Mouse (Mus musculus) testis, postnatal 14 days (tissue): Measurements from ENCODE around the gene Prodh2.

ENCODE experiments used
- DNase-seq: peaks from one replicate; pipeline ENCODE4 v3.0.0; 2021; ENCODE audit warnings: low spot score

The Prodh2 gene

GRCm38 (mm10) chr7:30493401-30493931, at the start of gene Prodh2:
Prodh2 (plus strand) TSS chr7:30493622.
- DNase-seq, result no peak

DNA sequence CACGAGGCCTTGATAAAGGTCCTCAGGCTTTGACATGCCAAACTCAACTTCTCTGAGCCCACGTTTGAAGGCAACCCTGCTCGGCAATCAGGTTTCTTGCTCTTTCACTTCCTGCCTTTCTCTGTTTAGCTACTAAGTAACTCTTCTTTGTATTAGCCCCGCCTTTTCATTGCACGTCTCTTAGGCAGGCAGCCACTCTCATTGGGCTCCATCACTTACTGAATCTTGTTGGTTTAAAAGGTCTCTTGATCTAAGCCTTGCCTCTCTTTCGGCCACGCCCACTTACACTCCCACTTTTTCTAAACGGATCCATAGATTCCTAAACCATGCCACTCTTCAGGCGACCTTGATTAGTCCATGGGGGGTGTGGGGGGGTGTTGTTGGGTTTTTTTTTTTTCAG, 49.7 kb upstream of the Prodh2 start:
- DNase-seq, result no peak

GRCm38 (mm10) chr7:30444154-30444970, 49.1 kb upstream of the Prodh2 start:
- DNase-seq, result peak; percentile 62

DNA sequence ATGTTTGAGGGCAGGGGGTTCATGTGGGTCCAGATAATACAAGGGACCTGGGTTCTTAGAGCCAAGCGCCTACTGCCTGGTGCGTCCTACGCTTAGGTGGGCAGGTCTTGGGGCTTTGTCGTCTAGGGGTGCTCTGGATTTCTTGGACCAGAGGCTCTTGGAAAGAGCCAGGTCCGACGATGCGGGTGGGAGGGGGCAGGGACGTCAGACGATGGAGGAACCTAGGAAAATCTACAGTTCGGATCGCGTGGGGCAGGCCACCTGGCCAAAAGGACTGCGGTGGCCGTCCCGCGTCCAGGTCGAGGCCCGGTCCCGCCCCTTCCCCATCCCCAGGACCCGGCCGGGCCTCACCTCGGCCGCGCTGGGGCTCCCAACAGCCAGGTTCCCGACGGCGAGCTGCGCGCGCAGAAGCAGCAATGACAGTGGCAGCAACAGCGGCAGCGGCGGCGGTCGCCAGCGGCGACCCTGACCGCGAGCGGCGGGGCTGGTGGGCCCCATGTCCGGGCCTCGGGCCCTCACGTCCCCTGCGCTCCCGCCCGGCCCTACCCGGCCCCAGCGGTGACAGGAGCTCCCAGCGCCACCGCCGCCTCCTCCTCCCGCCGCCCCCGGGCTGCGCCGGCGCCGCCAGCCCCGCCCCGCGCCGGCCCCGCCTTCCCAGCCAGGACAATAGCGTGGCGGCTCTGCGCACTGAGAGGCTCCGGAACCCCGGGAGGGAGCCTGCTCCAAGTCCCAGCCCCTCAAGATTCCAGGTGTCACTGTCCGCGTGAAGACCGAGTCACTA, 48.3 kb upstream of the Prodh2 start, which contains the start of gene Aplp1:
Aplp1 (minus strand) TSS at position 565 of the 781 bp plus-strand sequence.
- DNase-seq, result no peak

DNA sequence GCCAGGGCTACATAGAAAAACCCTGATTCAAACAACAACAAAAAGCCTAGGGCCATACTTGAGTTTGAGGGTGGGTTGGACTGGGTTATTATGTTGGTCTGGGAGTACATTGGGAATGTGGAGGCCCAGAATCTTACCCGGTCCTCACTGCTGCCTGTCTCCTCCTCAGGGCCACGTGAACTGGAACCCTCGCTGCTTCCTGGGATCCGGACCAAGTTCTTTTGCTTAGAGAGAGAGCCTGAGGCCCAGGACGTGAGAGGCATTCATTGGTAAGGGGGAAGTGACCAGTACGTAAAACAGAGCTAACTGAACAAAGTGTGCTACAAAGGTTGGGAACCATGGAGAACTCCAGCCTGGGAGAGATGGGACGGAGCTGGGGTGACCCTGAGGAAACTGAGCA, 43.2 kb upstream of the Prodh2 start:
- DNase-seq, result no peak

GRCm38 (mm10) chr7:30453327-30453726, 40.1 kb upstream of the Prodh2 start:
- no peak for DNase-seq

DNA sequence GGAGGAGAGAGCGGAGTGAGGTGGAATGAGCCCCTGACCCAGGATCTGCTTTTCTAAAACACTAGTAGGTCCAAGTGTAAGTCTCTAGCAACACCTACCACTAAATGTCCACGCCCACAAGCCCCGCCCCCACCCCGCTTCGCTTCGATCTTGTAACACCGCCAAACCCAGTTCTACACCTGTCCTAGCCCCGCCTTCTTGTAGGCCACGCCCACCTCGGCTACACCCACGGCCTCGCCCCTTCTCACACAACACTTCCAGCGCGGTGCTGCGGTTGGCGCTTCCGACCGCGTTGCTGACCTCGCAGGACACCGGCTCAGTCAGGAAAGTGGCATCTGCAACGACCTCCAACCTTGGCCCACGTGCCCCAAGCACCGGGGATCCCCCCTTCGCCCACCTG, 39.7 kb upstream of the Prodh2 start:
- DNase-seq, result no peak

DNA sequence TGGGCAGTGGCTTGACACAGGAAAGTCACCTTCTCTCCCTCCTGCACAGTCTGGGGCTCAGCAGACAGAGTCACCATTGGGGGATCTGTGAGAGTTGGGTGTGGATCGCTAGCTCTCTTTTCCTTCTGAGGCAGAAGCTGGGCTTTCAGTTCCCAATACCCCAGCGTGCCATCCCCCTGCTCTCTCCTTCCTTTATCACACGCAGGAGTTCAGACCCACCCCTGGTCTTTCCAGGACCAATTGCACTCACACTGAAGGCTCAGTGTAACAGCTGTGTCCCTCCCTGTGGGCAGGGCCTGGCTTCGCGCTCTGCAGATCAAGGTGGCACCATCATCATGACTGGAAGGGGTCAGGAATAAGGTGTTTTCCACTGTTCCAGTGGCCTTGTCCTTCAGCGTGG, 39.2 kb upstream of the Prodh2 start:
- no peak for DNase-seq

DNA sequence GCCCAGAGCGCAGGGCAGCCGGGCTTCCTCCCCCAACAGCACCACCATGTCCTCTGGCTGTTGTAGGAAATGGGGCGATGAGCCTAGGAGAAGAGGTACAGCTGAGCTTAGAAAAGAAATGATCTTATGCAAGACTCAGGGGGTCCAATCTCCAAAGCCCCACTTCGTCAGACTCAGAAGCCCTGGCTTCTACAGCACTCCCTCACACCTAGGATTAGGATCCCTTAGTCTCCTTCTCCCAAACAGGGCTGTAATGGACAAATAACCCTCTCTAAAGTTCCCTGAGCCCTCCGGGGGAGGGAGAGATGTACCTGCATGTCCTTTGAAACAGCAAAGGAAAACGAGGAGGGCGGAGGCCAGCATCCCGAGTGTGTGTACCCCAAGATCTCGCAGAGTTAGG, 36.9 kb upstream of the Prodh2 start:
- no peak for DNase-seq

- no peak for DNase-seq
Measured at GRCm38 (mm10) chr7:30456911-30457628, 36.4 kb upstream of the Prodh2 start.

DNA sequence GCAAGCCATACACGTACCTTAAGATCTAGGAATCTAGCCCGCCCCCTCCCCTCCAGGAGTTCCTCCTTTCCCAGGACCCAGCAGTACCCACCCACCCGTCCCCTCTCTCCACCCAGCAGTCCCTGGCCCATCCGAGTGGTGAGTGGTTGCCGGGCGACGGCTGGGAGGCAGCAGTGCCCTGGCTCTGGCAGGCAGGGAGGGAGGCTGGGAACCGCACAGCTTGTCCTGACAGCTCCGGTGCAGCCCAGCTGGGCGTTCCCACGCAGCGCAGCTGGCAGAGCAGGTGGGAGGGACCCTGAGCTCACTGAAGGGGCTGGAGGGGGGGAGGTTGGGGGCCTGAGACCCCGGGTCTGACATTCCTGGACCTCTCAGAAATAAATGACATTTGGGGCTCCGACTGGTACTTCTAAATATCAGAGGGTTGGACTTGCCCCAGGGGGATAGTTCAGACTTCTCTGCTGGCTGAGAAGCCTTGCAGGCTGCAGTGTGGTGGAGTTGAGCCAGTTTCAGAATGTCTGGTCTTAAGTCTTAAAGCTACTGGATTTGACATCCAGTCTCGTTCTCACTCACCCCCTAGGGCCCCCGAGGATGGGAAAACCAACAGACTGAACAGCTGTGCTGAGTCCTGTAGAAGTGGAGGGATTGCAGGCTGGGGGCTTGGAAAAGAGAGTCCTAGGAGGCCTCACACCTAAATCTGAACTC, 35.6 kb upstream of the Prodh2 start, which contains the start of the genes Kirrel2 and Nphs1:
Kirrel2 (minus strand) TSS at position 62 of the 702 bp plus-strand sequence.
Nphs1 (plus strand) TSS at position 687 of the 702 bp plus-strand sequence.
- no peak for DNase-seq

GRCm38 (mm10) chr7:30459484-30459883, 33.9 kb upstream of the Prodh2 start:
- DNase-seq, result no peak

DNA sequence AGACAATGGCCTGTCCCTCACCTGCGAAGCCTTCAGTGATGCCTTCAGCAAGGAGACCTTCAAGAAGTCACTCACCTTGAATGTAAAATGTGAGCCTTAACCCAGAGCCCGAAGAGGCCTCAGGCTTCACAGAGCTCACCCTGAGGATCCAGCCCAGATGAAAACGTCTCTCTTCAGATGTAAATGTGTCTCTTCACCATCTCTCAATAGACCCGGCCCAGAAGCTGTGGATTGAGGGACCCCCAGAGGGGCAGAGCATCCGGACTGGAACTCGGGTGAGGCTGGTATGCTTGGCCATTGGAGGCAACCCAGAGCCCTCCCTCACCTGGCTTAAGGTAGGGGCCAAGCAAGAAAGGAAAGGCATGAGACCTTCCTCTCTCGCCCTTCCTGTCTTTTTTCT, 29.9 kb upstream of the Prodh2 start:
- DNase-seq, result no peak

DNA sequence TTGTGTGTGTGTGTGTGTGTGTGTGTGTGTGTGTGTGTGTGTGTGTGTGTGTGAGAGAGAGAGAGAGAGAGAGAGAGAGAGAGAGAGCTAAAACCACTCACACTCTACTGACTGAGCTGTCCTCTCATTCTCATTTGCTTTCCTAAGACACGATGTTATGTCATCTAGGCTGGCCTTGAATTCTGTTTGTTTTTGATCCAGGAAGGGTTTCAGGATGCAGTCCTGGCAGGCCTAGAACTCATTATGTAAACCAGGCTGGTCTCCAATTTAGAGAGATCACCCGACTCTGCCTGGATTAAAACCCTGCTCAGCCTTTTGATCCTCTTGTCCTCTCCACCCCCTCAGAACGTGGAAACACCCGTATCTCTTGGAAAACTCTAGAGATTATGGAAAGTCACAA, 29.4 kb upstream of the Prodh2 start:
- DNase-seq, result no peak

GRCm38 (mm10) chr7:30464816-30465300, 28.6 kb upstream of the Prodh2 start:
- no peak for DNase-seq

GRCm38 (mm10) chr7:30472411-30472810, 21.0 kb upstream of the Prodh2 start:
- DNase-seq, result no peak

GRCm38 (mm10) chr7:30474999-30475398, 18.4 kb upstream of the Prodh2 start:
- DNase-seq, result no peak

GRCm38 (mm10) chr7:30476136-30476535, 17.3 kb upstream of the Prodh2 start:
- peak; percentile 60 for DNase-seq

GRCm38 (mm10) chr7:30477415-30478381, 15.7 kb upstream of the Prodh2 start:
- no peak for DNase-seq

- peak; percentile 45 for DNase-seq
Measured at GRCm38 (mm10) chr7:30484250-30484649, 9.2 kb upstream of the Prodh2 start.
